Mouse (Mus musculus): Measurements from ENCODE around the gene Rgs6. TPM values are rescaled to one million over a fixed set of nuclear protein-coding genes. Genes with fewer than 3 reads are reported as not detected.

Gene Rgs6
- polyA plus RNA-seq, 1 experiment, result 3.8 TPM

DNA sequence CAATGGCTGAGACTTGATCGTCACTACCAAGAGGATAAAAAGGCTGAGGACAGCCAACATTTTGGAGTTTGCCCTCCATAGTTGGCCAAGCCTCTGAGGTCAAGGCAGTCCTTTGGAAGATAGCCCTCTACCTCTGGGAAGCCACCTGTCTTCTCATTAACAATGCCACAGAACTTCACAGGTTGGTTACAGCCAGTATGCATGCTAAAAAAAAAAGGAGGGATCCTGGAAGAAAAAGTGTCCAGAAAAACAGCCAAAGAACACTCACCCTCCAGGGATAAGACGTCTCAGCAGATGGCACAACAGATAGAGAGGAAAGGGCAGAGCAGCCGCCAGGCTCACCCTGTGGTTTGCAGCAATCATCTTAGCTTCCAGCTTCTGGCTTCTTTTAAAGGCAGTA lies 154.9 kb downstream of the Rgs6 start:
- Histone ChIP-seq H3K4me1 (ENCODE audit: control insufficient read depth, insufficient read depth, low read length) (no peaks in the 10 kb centered on the region), H3K4me3 (replicated peaks; ENCODE audit: extremely low read depth, low read depth, low read length) (no peak overlapping the region)
- WGBS, result 85% methylated on average over 3 of the region's 3 CpGs
- no peak for TF ChIP-seq POLR2A (IDR thresholded peaks at IDR 0.05; ENCODE audit: borderline replicate concordance, extremely low read depth, low read depth, low read length)
- TF ChIP-seq CTCF (IDR thresholded peaks at IDR 0.05; ENCODE audit: insufficient read depth, low read length), result no peak
- no peak for DNase-seq

DNA sequence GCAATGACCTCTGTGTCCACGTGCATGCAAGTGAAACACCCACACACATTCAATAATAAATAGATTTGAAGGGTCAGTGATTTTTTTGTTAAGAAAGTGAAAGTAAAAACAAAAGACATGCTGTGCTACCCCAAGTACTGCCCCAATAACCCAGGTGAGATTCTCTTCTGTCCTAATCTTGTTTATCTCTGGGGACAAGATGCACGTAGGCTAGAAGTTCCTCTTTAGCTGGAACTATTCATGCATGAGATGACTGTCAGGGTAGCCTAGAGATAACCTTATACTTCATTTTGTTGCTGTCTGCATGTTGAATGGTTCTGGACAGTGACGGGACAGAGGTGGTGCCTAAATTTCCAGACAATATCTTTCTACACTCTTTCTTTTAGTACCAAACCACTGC lies 155.9 kb downstream of the Rgs6 start:
- no peaks in the 10 kb centered on the region for H3K4me1 ChIP-seq (ENCODE audit: control insufficient read depth, insufficient read depth, low read length)
- 61% methylated on average over 3 of the region's 3 CpGs for WGBS
- H3K4me3 ChIP-seq (replicated peaks; ENCODE audit: extremely low read depth, low read depth, low read length), result no peak overlapping the region
- TF ChIP-seq POLR2A (IDR thresholded peaks at IDR 0.05; ENCODE audit: borderline replicate concordance, extremely low read depth, low read depth, low read length) (no peak), CTCF (IDR thresholded peaks at IDR 0.05; ENCODE audit: insufficient read depth, low read length) (no peak)
- no peak for DNase-seq

DNA sequence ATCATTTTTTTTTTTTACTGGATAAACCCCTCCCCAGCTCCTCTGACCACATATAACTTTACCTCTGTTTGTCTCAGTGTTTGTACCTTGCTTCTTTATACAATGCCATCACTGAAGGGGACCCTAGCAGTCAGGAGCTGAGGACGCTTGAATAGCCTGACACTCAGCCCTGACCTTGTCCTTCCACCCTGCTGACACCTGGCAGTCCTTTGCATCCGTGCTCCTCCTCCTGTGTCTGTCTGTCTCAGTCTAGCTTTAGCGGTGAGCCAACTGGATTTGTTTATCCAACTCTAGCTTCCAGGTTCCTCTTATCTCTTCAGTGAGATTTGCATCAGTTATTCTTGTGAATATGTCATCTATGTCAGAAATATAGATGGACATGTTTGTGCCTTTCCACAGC lies 156.7 kb downstream of the Rgs6 start:
- TF ChIP-seq CTCF (IDR thresholded peaks at IDR 0.05; ENCODE audit: insufficient read depth, low read length) (no peak), POLR2A (IDR thresholded peaks at IDR 0.05; ENCODE audit: borderline replicate concordance, extremely low read depth, low read depth, low read length) (no peak)
- DNase-seq, result no peak
- Histone ChIP-seq H3K4me3 (replicated peaks; ENCODE audit: extremely low read depth, low read depth, low read length) (no peak overlapping the region), H3K4me1 (ENCODE audit: control insufficient read depth, insufficient read depth, low read length) (no peaks in the 10 kb centered on the region)
- WGBS, result 36% methylated on average over 3 of the region's 3 CpGs

DNA sequence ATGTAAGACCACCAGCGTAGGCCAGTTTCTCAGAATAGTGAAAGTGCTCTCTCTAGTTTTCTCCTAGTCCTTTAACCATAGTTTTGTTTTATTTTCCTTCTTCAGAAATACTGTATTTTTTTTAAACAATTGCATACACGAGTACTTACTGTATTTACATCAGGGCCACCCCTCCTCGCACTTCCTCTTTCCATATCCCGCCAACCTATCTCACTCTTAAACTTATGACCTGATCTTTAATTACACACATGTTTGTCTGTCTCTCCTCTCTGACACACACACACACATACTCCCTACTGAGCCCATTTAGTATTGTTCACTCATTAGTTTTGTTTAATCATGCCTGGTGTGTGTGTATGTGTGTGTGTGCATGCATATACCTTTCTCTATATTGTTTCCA lies 159.0 kb downstream of the Rgs6 start:
- Histone ChIP-seq H3K4me3 (replicated peaks; ENCODE audit: extremely low read depth, low read depth, low read length) (no peak overlapping the region), H3K4me1 (ENCODE audit: control insufficient read depth, insufficient read depth, low read length) (no peaks in the 10 kb centered on the region)
- WGBS, result 66% methylated on average over 4 of the region's 4 CpGs
- TF ChIP-seq CTCF (IDR thresholded peaks at IDR 0.05; ENCODE audit: insufficient read depth, low read length), result no peak
- no peak for DNase-seq

DNA sequence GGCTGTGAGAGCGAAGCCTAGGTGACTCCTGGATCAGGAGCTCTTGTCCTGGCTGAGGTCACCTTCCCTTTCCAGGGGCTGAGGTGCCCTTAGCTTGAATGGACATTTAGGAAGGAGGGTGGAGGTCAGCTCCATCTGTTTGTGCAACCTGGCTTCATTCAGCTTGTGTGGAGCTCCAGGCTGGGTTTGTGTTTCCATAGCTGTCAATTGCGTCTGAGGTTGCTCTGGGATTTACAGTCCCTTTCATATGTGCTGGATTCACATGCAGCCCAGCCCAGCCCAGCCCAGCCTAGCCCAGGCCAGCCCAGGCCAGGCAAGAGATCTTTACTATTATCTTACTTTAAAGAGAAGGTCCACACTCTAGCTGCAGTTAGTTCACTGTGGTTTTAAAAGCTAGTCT lies 163.8 kb downstream of the Rgs6 start:
- no peak for DNase-seq
- Histone ChIP-seq H3K4me1 (ENCODE audit: control insufficient read depth, insufficient read depth, low read length) (no peaks in the 10 kb centered on the region), H3K4me3 (replicated peaks; ENCODE audit: extremely low read depth, low read depth, low read length) (no peak overlapping the region)
- no peak for TF ChIP-seq POLR2A (IDR thresholded peaks at IDR 0.05; ENCODE audit: borderline replicate concordance, extremely low read depth, low read depth, low read length)
- no peak for TF ChIP-seq CTCF (IDR thresholded peaks at IDR 0.05; ENCODE audit: insufficient read depth, low read length)
- 81% methylated on average over 2 of the region's 2 CpGs for WGBS

DNA sequence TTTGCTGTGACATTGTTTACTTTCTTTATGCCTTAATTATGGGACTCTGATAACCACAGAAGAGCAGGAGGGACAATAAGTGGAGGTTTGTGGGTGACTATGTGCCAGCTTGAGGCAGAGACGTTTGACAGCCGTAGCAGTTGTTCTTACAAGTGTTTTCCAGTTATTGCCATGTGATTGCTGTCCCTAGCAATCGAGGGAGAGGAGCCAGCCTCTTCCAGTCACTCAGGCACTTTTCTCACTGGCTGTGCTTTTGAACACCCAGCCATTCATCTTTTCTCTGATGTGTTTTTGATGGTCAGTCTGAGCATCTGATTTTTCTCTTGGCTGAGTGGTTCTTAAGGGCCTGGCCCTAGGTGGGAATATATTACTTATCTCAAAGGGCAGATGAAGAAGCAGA lies 166.4 kb downstream of the Rgs6 start:
- Histone ChIP-seq H3K4me1 (ENCODE audit: control insufficient read depth, insufficient read depth, low read length) (no peaks in the 10 kb centered on the region), H3K4me3 (replicated peaks; ENCODE audit: extremely low read depth, low read depth, low read length) (no peak overlapping the region)
- whole genome bisulfite sequencing, result 21% methylated on average over 3 of the region's 3 CpGs
- no peak for DNase-seq
- TF ChIP-seq POLR2A (IDR thresholded peaks at IDR 0.05; ENCODE audit: borderline replicate concordance, extremely low read depth, low read depth, low read length) (no peak), CTCF (IDR thresholded peaks at IDR 0.05; ENCODE audit: insufficient read depth, low read length) (no peak)

DNA sequence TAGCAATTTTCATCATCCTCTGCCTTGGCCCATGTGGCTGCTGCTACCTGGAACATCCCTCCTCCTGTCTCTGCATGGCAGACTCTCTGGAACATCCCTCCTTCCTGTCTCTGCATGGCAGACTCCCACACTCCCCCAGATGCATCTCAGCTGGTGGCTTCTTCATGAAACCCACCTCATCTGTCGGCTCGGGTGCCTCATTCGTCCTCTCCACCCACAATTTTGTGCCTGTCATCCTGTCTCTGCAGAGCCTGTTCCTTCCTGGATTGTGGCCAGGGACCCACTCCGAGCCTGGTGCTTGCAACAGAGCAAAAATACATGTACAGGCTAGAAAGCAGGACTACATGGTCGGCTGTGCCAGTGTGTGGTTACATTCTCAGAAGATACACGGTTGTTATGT lies 168.7 kb downstream of the Rgs6 start:
- 13% methylated on average over 6 of the region's 6 CpGs for WGBS
- Histone ChIP-seq H3K4me1 (ENCODE audit: control insufficient read depth, insufficient read depth, low read length) (no peaks in the 10 kb centered on the region), H3K4me3 (replicated peaks; ENCODE audit: extremely low read depth, low read depth, low read length) (no peak overlapping the region)
- no peak for DNase-seq
- TF ChIP-seq CTCF (IDR thresholded peaks at IDR 0.05; ENCODE audit: insufficient read depth, low read length) (no peak), POLR2A (IDR thresholded peaks at IDR 0.05; ENCODE audit: borderline replicate concordance, extremely low read depth, low read depth, low read length) (no peak)

DNA sequence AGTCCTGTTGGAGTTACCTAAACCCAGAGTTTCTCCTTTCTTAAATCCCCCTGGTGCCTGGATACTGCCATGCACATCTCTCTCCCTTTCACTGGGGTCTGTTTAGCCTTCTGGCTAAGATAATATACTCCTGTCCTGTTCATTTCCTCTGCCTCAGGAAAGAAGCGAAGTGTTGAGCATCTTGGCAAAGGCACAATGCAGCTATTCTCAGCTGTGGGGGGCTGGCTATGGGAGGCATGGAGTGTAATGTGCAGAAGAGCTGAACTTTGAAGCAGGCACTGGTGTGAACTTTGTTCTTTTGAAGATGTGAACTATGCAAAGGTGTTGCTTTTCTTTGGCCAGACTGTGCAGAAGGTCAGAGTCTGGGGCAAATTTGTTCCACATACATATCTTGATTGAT lies 169.3 kb downstream of the Rgs6 start:
- DNase-seq, result no peak
- WGBS, result 33% methylated on average over 1 of the region's 1 CpGs
- no peaks in the 10 kb centered on the region for H3K4me1 ChIP-seq (ENCODE audit: control insufficient read depth, insufficient read depth, low read length)
- no peak overlapping the region for H3K4me3 ChIP-seq (replicated peaks; ENCODE audit: extremely low read depth, low read depth, low read length)
- TF ChIP-seq POLR2A (IDR thresholded peaks at IDR 0.05; ENCODE audit: borderline replicate concordance, extremely low read depth, low read depth, low read length) (no peak), CTCF (IDR thresholded peaks at IDR 0.05; ENCODE audit: insufficient read depth, low read length) (no peak)

DNA sequence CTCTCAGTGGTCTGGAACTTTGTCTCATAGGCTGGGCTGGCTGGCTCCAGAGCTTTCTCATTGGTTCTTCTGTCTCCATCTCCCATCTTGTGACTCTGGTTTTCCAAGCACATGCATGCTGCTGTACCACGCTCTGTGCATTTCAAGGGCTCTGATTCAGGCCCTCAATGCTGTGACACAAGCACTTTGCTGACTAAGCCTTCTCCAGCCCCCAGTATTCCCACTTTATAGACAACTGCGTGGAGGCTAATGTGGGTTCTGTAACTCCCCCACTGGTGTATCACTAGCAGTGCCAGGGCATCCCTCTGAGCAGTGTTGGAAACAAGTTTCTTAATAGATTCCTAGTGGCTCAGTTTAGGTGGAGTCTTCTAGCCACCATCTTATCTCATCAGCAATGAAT lies 174.0 kb downstream of the Rgs6 start:
- TF ChIP-seq POLR2A (IDR thresholded peaks at IDR 0.05; ENCODE audit: borderline replicate concordance, extremely low read depth, low read depth, low read length) (no peak), CTCF (IDR thresholded peaks at IDR 0.05; ENCODE audit: insufficient read depth, low read length) (no peak)
- WGBS, result 89% methylated on average over 2 of the region's 2 CpGs
- H3K4me3 ChIP-seq (replicated peaks; ENCODE audit: extremely low read depth, low read depth, low read length), result no peak overlapping the region
- no peak for DNase-seq
- no peaks in the 10 kb centered on the region for H3K4me1 ChIP-seq (ENCODE audit: control insufficient read depth, insufficient read depth, low read length)

DNA sequence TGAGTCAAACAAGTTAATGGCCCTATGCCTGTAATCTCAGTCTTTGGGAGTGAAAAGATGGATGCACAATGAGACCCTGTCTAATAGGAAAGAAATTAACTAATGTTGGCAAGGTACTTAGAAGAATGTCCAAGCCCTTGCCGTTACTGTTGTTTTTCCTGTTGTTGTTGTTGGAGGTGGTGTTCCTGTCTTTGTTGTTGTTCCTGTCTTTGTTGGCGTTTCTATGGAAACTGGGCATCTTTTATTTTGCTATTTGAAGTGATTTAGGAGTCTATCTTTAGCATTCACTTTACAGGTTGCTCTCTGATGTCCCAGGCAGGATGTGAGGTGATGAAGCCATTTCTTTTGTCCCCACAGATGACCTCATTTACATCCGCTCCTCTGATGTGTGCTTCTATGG lies 180.6 kb downstream of the Rgs6 start:
- Histone ChIP-seq H3K4me3 (replicated peaks; ENCODE audit: extremely low read depth, low read depth, low read length) (no peak overlapping the region), H3K4me1 (ENCODE audit: control insufficient read depth, insufficient read depth, low read length) (no peaks in the 10 kb centered on the region)
- no peak for DNase-seq
- TF ChIP-seq POLR2A (IDR thresholded peaks at IDR 0.05; ENCODE audit: borderline replicate concordance, extremely low read depth, low read depth, low read length) (no peak), CTCF (IDR thresholded peaks at IDR 0.05; ENCODE audit: insufficient read depth, low read length) (no peak)
- WGBS, result 77% methylated on average over 3 of the region's 3 CpGs

DNA sequence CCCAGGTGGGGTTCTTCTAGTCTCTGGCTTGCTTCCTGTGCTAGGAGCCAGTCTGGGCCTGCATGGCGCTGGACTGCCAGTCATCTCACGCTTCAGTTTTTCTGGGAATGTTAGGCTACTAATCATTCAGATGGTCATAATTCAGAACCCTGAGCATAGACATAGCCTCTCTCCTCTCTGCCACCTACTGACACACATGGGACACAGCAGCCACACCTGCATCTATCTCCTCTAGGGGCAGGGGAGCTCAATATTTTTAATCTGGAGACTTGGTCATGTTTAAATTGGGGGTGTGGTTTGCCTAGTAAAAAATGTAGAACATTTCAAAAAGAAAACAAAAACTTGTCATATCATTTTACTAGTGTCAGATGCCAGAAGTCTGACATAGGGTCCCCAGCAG lies 184.1 kb downstream of the Rgs6 start:
- 86% methylated on average over 2 of the region's 2 CpGs for WGBS
- TF ChIP-seq POLR2A (IDR thresholded peaks at IDR 0.05; ENCODE audit: borderline replicate concordance, extremely low read depth, low read depth, low read length) (no peak), CTCF (IDR thresholded peaks at IDR 0.05; ENCODE audit: insufficient read depth, low read length) (0 out of 2 replicates have a peak, but pooled peaks have one; percentile 21)
- no peak for DNase-seq
- Histone ChIP-seq H3K4me1 (ENCODE audit: control insufficient read depth, insufficient read depth, low read length) (no peaks in the 10 kb centered on the region), H3K4me3 (replicated peaks; ENCODE audit: extremely low read depth, low read depth, low read length) (no peak overlapping the region)
